Mouse (Mus musculus): ENCODE results near the gene Olfr1347.

GRCm38 (mm10) chr7:6499655-6500054, at the start of gene Olfr1347:
- no peak for TF ChIP-seq POLR2A (IDR thresholded peaks at IDR 0.05; ENCODE audit: insufficient read depth, low read depth, low read length)
- no peak for TF ChIP-seq CTCF (IDR thresholded peaks at IDR 0.05)
